Mouse (Mus musculus): ENCODE results near the gene Foxn1. TPM values are rescaled to one million over a fixed set of nuclear protein-coding genes. Genes with fewer than 3 reads are reported as not detected.

Foxn1 gene
- polyA plus RNA-seq, 2 experiments from 2014 or later = not detected

- no peak for ATAC-seq
These were observed 30.7 kb downstream of the Foxn1 start for GRCm38 (mm10) chr11:78355471-78356238.

GRCm38 (mm10) chr11:78354905-78355304, 31.5 kb downstream of the Foxn1 start:
- ATAC-seq = no peak

GRCm38 (mm10) chr11:78353081-78353480, 33.3 kb downstream of the Foxn1 start:
- ATAC-seq = no peak

GRCm38 (mm10) chr11:78349441-78350358, 36.7 kb downstream of the Foxn1 start:
- ATAC-seq = no peak

- ATAC-seq = no peak
These were observed 37.9 kb downstream of the Foxn1 start for GRCm38 (mm10) chr11:78348474-78348873.

GRCm38 (mm10) chr11:78347908-78348307, 38.5 kb downstream of the Foxn1 start:
- ATAC-seq = no peak

- no peak for ATAC-seq
These were observed 39.1 kb downstream of the Foxn1 start for GRCm38 (mm10) chr11:78347070-78347754.

- ATAC-seq = no peak
These were observed 39.9 kb downstream of the Foxn1 start for GRCm38 (mm10) chr11:78346326-78347069.

GRCm38 (mm10) chr11:78345801-78346200, 40.6 kb downstream of the Foxn1 start:
- peak; percentile 88 for ATAC-seq

- ATAC-seq = peak; percentile 9
These were observed 41.3 kb downstream of the Foxn1 start for GRCm38 (mm10) chr11:78344890-78345715.

GRCm38 (mm10) chr11:78344328-78344889, 41.9 kb downstream of the Foxn1 start:
- ATAC-seq = no peak

GRCm38 (mm10) chr11:78343381-78344327, 42.7 kb downstream of the Foxn1 start, which contains the start of gene Unc119:
Gene Unc119, plus strand, starts transcription at chr11:78343482.
- ATAC-seq = peak; percentile 34

GRCm38 (mm10) chr11:78341702-78342101, 44.7 kb downstream of the Foxn1 start:
- ATAC-seq = no peak

- ATAC-seq = no peak
These were observed 49.3 kb downstream of the Foxn1 start for GRCm38 (mm10) chr11:78337040-78337439.

GRCm38 (mm10) chr11:78333992-78334391, 52.4 kb downstream of the Foxn1 start:
- no peak for ATAC-seq

GRCm38 (mm10) chr11:78332676-78333075, 53.7 kb downstream of the Foxn1 start:
- no peak for ATAC-seq

- no peak for ATAC-seq
These were observed 57.8 kb downstream of the Foxn1 start for GRCm38 (mm10) chr11:78328512-78329056.

GRCm38 (mm10) chr11:78327634-78328511, 58.5 kb downstream of the Foxn1 start, which contains the start of gene Pigs:
Gene Pigs, plus strand, starts transcription at chr11:78328415.
- ATAC-seq = peak; percentile 95

All from activated CD4-positive, CD25-positive, alpha-beta regulatory T cell, adult 4 months (primary cell).